Mouse (Mus musculus): ENCODE data around the gene Pcgf5. TPM values are rescaled to one million over a fixed set of nuclear protein-coding genes. Genes with fewer than 3 reads are reported as not detected.

Gene Pcgf5
- 22.2 and 22.9 TPM in 2 replicates for polyA plus RNA-seq (2015; fragmentation: Nextera tagmentation; extraction: Ambion mirVana)

GRCm38 (mm10) chr19:36348161-36348800 is at the start of gene Pcgf5:
Gene Pcgf5, plus strand, starts transcription at chr19:36348309.
- Histone ChIP-seq H3K27me3 (peaks cover 65% of the 10 kb centered on the region), H3K36me3 (replicated peaks) (no peaks in the 10 kb centered on the region), H3K4me1 (replicated peaks) (peaks cover 7% of the 10 kb centered on the region), H3K4me3 (replicated peaks) (peak within 1 kb of the TSS; percentile 62), H3K9me3 (replicated peaks) (no peaks in the 10 kb centered on the region), H3K9ac (peak within 1 kb of the TSS; percentile 40; the same call in 1 of the 2 replicates), H3K27ac (replicated peaks) (no peak within 1 kb of the TSS), H3K4me2 (peak within 1 kb of the TSS; percentile 87)
- WGBS (ENCODE audit: insufficient replicate concordance), result 1% methylated on average over 87 of the region's 92 CpGs
- peak; percentile 67 for ATAC-seq (ENCODE audit: insufficient read depth)

DNA sequence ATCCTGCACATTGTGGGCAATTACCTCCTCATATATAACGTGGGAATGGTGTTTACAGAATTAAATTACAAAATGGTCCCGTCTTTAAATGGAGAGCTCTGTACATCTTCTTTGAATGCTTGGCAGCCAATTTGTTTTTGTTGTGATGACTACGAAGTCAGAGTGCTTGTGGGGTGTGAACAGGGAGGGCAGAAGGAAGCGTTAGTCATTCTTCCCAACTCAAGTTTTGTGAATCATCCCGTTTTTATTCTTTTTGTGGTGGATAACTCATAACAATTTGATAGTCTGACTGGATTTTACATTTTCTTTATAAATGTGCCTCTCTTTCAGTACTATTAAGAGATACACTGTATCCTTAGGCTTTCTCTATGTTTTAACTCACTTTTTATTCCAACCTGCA is 42.6 kb upstream of the Pcgf5 start:
- no peaks in the 10 kb centered on the region for H3K27me3 ChIP-seq
- no peak overlapping the region for H3K27ac ChIP-seq (replicated peaks)
- no peak for ATAC-seq (ENCODE audit: insufficient read depth)
- 50% methylated on average over 5 of the region's 5 CpGs for WGBS (ENCODE audit: insufficient replicate concordance)
- H3K4me3 ChIP-seq (replicated peaks), result no peak overlapping the region
- H3K9ac ChIP-seq, result no peak overlapping the region
- H3K36me3 ChIP-seq (replicated peaks), result no peaks in the 10 kb centered on the region
- no peaks in the 10 kb centered on the region for H3K4me1 ChIP-seq (replicated peaks)
- H3K9me3 ChIP-seq (replicated peaks), result no peaks in the 10 kb centered on the region
- no peak overlapping the region for H3K4me2 ChIP-seq

DNA sequence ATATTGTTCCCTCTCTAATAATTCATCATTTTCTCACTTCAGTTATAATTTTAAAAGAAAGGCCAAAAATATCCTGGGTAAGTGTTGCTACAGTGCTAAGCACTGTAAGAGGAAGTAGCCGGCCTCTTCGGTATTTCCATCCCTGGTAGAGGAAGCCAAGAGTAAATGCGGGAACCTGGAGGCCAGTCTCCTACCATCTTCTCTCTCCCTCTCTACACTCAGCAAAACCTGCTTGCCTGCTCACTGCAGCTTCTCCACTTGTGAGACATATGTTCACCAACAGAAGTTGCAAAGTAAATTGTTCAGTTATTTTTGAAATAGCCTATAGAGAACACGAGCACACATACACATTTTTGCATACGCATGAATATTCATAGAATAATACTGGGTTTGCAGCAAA is 34.1 kb upstream of the Pcgf5 start:
- no peak overlapping the region for H3K4me2 ChIP-seq
- no peak overlapping the region for H3K9ac ChIP-seq
- H3K4me3 ChIP-seq (replicated peaks), result no peak overlapping the region
- no peak for ATAC-seq (ENCODE audit: insufficient read depth)
- H3K4me1 ChIP-seq (replicated peaks), result no peaks in the 10 kb centered on the region; the same call in 1 of the 2 replicates
- 35% methylated on average over 5 of the region's 5 CpGs for WGBS (ENCODE audit: insufficient replicate concordance)
- H3K27me3 ChIP-seq, result no peaks in the 10 kb centered on the region
- no peaks in the 10 kb centered on the region for H3K36me3 ChIP-seq (replicated peaks)
- H3K27ac ChIP-seq (replicated peaks), result no peak overlapping the region
- H3K9me3 ChIP-seq (replicated peaks), result no peaks in the 10 kb centered on the region

DNA sequence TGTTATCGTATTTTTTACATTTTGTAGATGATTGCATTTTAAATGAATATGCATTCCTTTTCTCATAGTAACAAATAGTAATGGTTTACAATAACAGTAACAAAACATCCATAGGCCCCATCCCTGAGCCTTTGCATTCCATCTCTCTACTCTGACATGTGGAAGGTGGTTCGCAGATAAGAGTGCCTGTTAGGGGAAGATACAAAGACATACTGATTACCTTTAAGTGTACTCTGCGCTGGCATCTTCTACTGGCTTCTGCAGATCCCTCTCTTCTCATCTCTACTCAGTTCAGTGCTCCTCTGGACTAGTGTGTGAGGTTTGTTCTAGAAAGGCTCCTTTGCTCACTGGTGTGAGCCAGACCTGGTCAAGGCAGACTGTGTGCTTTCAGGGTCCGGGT is 28.4 kb upstream of the Pcgf5 start:
- Histone ChIP-seq H3K4me3 (replicated peaks) (no peak overlapping the region), H3K4me1 (replicated peaks) (peaks cover 11% of the 10 kb centered on the region), H3K9ac (no peak overlapping the region), H3K36me3 (replicated peaks) (no peaks in the 10 kb centered on the region), H3K9me3 (replicated peaks) (no peaks in the 10 kb centered on the region), H3K27me3 (no peaks in the 10 kb centered on the region), H3K27ac (replicated peaks) (no peak overlapping the region), H3K4me2 (no peak overlapping the region)
- peak; percentile 65; the same call in 1 of the 2 replicates for ATAC-seq (ENCODE audit: insufficient read depth)
- WGBS (ENCODE audit: insufficient replicate concordance), result 48% methylated on average over 4 of the region's 4 CpGs

- no peaks in the 10 kb centered on the region for H3K9me3 ChIP-seq (replicated peaks)
- H3K4me3 ChIP-seq (replicated peaks), result no peak overlapping the region
- H3K4me2 ChIP-seq, result no peak overlapping the region
- H3K36me3 ChIP-seq (replicated peaks), result no peaks in the 10 kb centered on the region
- no peaks in the 10 kb centered on the region for H3K27me3 ChIP-seq
- H3K9ac ChIP-seq, result no peak overlapping the region
- ATAC-seq (ENCODE audit: insufficient read depth), result no peak
- H3K27ac ChIP-seq (replicated peaks), result no peak overlapping the region
- 79% methylated on average over 3 of the region's 3 CpGs for WGBS (ENCODE audit: insufficient replicate concordance)
- H3K4me1 ChIP-seq (replicated peaks), result peaks cover 11% of the 10 kb centered on the region
These were observed 27.0 kb upstream of the Pcgf5 start for GRCm38 (mm10) chr19:36321066-36321465.

- Histone ChIP-seq H3K4me1 (replicated peaks) (peaks cover 11% of the 10 kb centered on the region), H3K27me3 (no peaks in the 10 kb centered on the region), H3K36me3 (replicated peaks) (no peaks in the 10 kb centered on the region), H3K4me3 (replicated peaks) (no peak overlapping the region), H3K27ac (replicated peaks) (no peak overlapping the region), H3K4me2 (no peak overlapping the region), H3K9me3 (replicated peaks) (no peaks in the 10 kb centered on the region), H3K9ac (no peak overlapping the region)
- ATAC-seq (ENCODE audit: insufficient read depth), result no peak
- 52% methylated on average over 2 of the region's 2 CpGs for WGBS (ENCODE audit: insufficient replicate concordance)
These were observed 24.8 kb upstream of the Pcgf5 start for GRCm38 (mm10) chr19:36323326-36323725.

GRCm38 (mm10) chr19:36328678-36329077 is 19.4 kb upstream of the Pcgf5 start:
- Histone ChIP-seq H3K4me1 (replicated peaks) (peaks cover 8% of the 10 kb centered on the region; the same call in 1 of the 2 replicates), H3K9ac (no peak overlapping the region), H3K27ac (replicated peaks) (no peak overlapping the region), H3K36me3 (replicated peaks) (no peaks in the 10 kb centered on the region), H3K4me3 (replicated peaks) (no peak overlapping the region), H3K9me3 (replicated peaks) (no peaks in the 10 kb centered on the region), H3K27me3 (no peaks in the 10 kb centered on the region), H3K4me2 (peak overlapping the region; percentile 14; the same call in 1 of the 2 replicates)
- 10% methylated on average over 5 of the region's 5 CpGs for WGBS (ENCODE audit: insufficient replicate concordance)
- ATAC-seq (ENCODE audit: insufficient read depth), result no peak

DNA sequence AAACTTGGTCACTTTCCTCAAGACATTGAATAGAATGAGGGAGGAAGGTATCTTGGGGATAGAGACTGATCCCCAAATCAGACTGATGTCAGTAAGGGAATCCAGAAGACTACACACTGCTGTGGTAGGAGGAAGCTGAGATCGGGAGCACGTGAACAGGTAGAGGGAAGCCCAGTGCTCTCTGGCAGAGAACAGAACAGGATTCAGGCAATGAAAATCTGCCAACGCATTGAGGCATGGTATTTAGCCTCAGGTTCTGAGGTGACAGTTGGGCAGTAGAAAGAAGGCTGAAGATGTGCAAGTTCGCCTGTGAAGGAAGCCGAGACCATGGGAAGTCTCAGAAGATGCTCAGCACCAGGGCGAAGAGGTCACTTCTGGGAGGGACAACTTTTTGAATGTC is 733 bp upstream of the Pcgf5 start:
- Histone ChIP-seq H3K27ac (replicated peaks) (no peak overlapping the region), H3K9me3 (replicated peaks) (no peaks in the 10 kb centered on the region), H3K36me3 (replicated peaks) (no peaks in the 10 kb centered on the region), H3K27me3 (peaks cover 71% of the 10 kb centered on the region), H3K9ac (no peak overlapping the region), H3K4me1 (replicated peaks) (peaks cover 7% of the 10 kb centered on the region), H3K4me3 (replicated peaks) (peak overlapping the region; percentile 62), H3K4me2 (peak overlapping the region; percentile 87)
- ATAC-seq (ENCODE audit: insufficient read depth), result no peak
- WGBS (ENCODE audit: insufficient replicate concordance), result 16% methylated on average over 6 of the region's 6 CpGs

DNA sequence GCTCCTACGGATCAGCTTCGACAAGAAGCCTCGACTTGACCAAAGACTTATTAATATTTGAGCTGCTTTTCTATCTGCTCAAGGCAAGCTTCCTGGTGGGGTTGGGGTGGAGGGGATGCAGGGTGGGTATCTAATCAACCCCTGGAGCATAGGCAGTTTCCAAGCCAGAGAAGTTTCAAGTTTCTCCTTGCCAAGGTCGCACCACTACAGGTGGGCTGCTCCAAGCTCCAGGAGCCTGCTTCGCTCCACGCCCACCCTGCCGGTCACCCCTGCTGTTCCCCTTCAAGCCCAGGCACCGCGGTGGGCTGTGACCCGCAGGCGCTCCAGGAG is 313 bp upstream of the Pcgf5 start:
- peaks cover 7% of the 10 kb centered on the region for H3K4me1 ChIP-seq (replicated peaks)
- H3K36me3 ChIP-seq (replicated peaks), result no peaks in the 10 kb centered on the region
- H3K4me3 ChIP-seq (replicated peaks), result peak overlapping the region; percentile 62
- peak overlapping the region; percentile 40; the same call in 1 of the 2 replicates for H3K9ac ChIP-seq
- ATAC-seq (ENCODE audit: insufficient read depth), result no peak
- peaks cover 67% of the 10 kb centered on the region for H3K27me3 ChIP-seq
- no peaks in the 10 kb centered on the region for H3K9me3 ChIP-seq (replicated peaks)
- WGBS (ENCODE audit: insufficient replicate concordance), result under 1% methylated on average over 11 of the region's 11 CpGs
- H3K27ac ChIP-seq (replicated peaks), result no peak overlapping the region
- H3K4me2 ChIP-seq, result peak overlapping the region; percentile 87

DNA sequence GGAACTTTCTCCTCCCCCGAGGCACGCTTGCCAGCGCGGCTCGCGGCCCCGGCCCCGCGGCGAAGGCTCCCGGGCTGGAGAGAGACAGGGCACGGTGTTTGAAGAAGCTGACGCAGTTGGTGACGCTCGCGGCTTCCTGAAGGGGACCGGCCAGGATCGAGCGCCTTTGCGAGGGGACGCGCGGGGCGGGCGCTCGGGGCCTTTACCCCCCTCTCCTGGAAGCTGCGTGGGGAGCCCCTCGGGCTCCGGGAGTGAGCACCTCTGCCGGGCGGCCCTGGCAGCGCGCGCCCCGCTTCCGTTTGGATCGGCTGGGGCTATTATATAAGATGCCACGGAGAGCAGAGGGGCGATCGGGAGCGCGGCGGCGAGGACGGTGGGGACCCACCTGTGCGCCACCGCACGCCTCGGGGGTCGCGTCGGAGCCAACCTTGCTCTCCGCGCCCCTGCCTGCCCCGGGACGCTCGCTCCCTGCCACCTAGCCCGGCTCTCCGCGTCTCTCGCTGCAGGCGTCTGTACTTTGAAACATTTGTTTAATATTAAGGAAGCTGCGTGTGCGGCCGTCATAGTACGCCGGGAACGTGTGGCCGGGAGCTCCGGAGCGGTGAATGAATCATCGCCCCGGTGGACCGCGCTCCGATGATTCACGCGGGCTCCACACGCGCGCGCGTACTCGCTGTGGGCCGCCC is 835 bp downstream of the Pcgf5 start:
- Histone ChIP-seq H3K4me3 (replicated peaks) (peak overlapping the region; percentile 62), H3K9ac (peak overlapping the region; percentile 40; the same call in 1 of the 2 replicates), H3K27ac (replicated peaks) (no peak overlapping the region), H3K9me3 (replicated peaks) (no peaks in the 10 kb centered on the region), H3K4me2 (peak overlapping the region; percentile 87), H3K36me3 (replicated peaks) (no peaks in the 10 kb centered on the region), H3K27me3 (peaks cover 65% of the 10 kb centered on the region), H3K4me1 (replicated peaks) (peaks cover 7% of the 10 kb centered on the region)
- under 1% methylated on average over 85 of the region's 85 CpGs for WGBS (ENCODE audit: insufficient replicate concordance)
- ATAC-seq (ENCODE audit: insufficient read depth), result peak; percentile 58

DNA sequence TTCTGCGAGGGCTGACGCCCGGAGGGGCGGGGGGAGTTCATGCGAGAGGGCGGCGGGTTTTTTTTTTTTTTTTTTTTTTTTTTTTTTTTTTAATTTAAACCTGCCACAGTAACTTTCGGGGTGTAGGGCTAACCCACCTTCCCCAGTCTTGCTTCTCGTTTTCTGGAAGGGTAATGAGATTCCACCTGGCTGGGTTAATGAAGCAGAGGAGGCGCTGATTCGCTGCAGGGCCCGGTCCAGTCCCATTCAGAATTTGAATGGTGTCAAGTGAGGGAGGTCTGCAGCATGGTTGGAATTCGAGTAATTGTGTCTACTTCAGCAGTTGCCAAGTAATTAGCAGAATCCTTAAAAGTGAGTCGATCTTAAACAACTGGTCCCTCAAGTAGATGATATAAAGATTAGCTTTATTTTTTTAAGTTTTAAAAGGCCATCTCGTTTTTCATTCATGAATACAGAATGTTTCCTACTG is 1.4 kb downstream of the Pcgf5 start:
- 6% methylated on average over 15 of the region's 15 CpGs for WGBS (ENCODE audit: insufficient replicate concordance)
- Histone ChIP-seq H3K9me3 (replicated peaks) (no peaks in the 10 kb centered on the region), H3K27me3 (peaks cover 65% of the 10 kb centered on the region), H3K4me2 (peak overlapping the region; percentile 87), H3K4me1 (replicated peaks) (peaks cover 7% of the 10 kb centered on the region), H3K4me3 (replicated peaks) (peak overlapping the region; percentile 62), H3K9ac (peak overlapping the region; percentile 40; the same call in 1 of the 2 replicates), H3K27ac (replicated peaks) (no peak overlapping the region), H3K36me3 (replicated peaks) (no peaks in the 10 kb centered on the region)
- ATAC-seq (ENCODE audit: insufficient read depth), result no peak
